Mouse (Mus musculus) cerebellum, adult 18-20 months (tissue): ENCODE measurements at regions not wholly inside any gene's neighbourhood (a gene's known extent, or its start where the extent isn't known, plus 50 kb on each side); places are given as distances from the start of the nearest gene placed in this dataset.

Experiments
- DNase-seq, 2 experiments: peaks; one replicate each; pipeline ENCODE4 v3.0.0; 2021

DNA sequence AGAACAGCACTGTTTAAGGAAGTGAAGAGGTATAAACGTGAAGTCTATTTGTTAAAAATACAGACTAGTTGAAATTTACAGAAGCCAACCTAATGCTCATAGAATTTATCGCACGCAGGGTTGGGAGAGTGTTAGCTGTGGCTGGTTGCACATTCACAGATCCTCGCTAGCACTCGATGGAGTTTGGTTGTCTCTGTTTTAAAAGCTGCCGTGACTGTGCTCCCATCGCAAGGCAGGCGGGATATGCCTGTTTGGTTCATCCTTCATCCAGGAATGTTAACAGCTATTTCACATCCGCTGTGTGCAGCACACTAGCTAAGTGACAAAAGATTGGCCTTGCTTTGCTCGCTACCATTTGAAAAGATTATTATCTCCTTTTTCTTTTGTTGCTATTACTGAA is 162.9 kb upstream of the Nr4a3 start:
- peak in 1 of 2 experiments; percentile 29 for DNase-seq

GRCm38 (mm10) chr4:47899579-47899978 is 145.4 kb upstream of the Nr4a3 start:
- peak; percentile 43 to 50 for DNase-seq

DNA sequence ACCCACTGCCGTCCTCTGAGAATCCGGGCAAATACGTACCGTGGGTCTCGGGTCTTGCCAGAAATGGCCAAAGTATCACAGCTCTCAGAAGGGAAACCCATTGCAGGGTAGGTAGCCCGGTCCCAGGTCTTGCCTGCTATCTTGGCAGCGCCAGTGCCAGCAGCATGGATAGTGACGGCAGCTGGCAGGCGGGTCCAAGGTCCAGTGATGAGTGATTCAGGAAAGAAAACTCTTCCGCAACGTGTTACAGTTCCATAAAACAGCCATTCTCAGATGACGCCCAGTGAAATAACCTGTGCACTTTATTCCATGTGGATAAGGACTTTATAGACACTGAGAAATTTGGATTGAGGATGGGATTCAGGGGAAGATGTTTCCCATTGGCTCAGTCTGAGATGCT is 142.2 kb upstream of the Nr4a3 start:
- no peak for DNase-seq

DNA sequence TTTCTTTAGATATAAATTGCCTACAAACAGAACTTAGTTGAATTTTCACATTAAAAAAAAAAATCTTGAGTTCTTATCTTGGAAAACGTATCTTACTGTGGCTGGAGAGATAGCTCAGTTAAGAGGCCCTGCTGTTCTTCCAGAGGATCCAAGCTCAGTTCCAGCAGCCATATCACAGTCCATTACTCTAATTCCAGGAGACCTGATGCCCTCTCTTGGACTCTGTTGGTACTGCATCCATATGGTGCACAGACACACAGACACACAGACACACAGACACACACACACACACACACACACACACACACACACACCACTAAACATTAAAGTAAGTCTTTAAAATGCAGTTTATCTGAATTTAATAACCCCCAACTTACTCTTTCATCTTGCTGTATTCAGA is 132.7 kb upstream of the Nr4a3 start:
- no peak for DNase-seq

- no peak for DNase-seq
Observed at GRCm38 (mm10) chr4:47919576-47919975, 125.4 kb upstream of the Nr4a3 start.

DNA sequence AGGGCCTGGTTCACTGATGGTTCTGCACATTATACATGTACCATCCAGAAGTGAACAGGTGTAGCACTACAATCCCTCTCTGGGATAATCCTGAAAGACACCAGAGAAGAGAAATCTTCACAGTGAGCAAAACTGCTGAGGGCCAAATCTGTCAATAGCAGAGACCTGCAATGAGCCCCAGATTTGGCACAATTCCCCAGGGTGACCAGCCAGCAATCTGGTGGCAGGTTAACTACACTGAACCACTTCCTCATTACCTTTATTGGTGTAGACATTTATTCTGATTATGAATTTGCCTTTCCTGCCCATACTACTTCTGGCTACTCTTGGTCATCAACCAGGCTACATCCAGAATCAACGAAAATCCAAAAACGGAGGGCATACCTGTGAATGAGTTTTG is 113.5 kb upstream of the Nr4a3 start:
- DNase-seq = peak in 1 of 2 experiments; percentile 15

DNA sequence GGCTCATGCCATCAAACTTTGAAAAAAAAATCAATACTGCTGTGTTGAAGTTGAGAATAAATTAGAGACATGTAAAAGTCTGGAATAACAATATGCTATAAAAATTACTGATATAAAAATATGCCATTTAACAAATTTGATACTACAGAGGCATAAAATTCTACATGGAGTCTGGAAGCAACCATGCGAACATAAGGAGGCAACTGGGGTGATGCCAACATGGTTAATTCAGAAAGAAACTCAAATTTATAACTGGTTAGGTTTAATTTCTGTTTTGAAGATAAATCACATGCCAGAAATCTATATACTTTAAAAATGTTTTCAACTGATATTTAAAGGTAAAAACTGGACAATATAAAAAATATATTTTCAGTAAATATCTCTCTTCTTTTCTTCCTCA is 111.4 kb upstream of the Nr4a3 start:
- no peak for DNase-seq

GRCm38 (mm10) chr4:47935547-47935946 is 109.4 kb upstream of the Nr4a3 start:
- DNase-seq = no peak

DNA sequence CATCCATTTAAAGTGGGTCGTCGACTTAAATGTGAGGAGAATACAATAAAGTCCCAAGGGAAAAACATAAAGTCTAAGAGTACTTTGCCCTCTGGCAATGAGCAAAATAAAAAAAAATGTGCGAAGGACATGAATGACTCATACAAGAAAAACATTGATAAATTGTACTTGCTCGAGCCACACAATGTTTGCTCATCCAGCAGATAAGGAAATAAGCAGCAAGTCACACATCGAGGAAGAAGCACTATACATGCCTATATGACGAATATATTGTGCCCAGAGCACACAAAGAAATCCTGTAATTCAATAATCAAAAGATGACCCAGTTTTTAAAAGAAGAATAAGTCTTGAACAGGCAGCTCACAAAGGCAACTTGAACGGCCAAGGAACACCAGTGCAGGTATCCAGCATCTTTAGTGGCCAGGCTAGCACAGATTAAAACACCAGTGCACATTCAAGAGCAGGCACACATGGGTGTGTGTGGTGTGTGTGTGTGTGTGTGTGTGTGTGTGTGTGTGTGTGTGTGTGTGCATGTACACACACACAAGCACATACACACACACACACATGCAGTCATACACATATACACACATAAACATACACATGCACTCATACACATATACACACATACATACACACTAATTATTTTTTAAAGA is 108.4 kb upstream of the Nr4a3 start:
- no peak for DNase-seq

DNA sequence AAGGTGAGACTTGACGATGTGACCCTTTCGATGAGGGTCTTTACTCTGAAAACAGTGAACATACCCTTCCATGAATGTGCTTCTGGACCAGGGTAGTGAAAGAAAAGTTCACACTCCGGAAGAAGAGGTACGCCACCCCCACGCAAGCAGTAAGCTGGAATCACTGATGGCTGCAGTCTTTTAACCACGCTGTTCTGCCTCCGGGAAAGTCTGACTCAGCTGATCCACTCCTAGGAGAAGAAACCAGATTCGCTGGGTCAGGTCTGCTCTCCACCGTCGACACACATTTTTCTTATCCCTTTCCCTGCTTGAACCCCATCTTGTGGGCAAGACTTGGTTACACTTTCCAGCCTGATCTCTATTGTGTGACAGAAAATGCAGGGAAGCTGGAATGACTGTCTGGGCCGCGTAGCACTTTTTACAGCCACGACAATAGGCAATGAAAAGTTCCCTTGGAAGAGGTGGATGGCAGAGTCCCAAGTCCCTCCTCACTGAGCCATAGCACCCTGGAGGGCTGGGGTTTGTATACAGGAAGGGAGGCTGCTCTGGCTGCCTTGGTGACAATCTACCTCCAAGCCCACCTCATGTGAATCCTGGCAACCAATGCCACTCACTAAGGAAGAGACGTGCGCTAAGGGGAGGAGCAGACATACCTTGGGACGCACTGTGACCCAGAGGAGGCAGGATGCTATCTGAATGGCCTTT is 96.9 kb upstream of the Nr4a3 start:
- DNase-seq = no peak

GRCm38 (mm10) chr4:47948789-47949188 is 96.2 kb upstream of the Nr4a3 start:
- no peak for DNase-seq

GRCm38 (mm10) chr4:47954576-47955305 is 90.2 kb upstream of the Nr4a3 start:
- DNase-seq = peak in 1 of 2 experiments; percentile 8

DNA sequence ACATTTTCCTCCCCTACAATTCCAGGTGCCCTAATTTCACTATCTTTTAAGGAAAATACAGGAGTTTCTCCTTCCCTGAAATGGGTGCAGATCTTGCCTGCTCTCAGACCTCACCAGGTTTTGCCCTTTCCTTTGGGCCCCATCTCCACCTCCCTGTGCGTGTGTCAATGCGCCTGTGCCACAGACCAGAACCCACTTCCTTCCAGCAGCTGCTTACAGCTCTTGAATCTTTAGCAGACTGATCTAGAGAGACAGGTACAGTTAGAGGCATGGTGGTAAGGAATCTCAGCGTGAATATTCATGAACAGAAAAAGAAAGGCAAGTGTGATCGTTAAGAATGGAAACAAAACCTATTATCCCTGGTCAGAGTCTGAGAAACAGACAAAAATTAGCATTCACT is 80.3 kb upstream of the Nr4a3 start:
- DNase-seq = no peak

DNA sequence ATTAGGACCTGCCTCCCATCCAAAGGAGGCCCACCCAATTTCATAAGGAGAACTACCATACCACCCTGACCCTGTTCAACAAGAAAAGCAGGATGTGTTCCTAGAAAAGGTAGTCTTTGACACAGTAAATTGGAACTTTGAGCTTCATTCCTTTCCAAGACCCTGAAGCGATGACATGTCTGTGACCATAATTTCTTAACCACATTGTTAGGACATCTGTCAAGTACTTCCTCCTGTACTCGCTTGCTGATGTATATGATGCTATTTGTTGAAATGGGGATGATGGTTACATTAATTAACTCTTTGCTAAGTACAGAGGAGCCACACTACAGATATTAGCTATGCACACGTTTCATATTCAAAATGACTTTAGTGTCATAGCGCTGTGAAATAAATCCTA is 73.1 kb upstream of the Nr4a3 start:
- DNase-seq = no peak

DNA sequence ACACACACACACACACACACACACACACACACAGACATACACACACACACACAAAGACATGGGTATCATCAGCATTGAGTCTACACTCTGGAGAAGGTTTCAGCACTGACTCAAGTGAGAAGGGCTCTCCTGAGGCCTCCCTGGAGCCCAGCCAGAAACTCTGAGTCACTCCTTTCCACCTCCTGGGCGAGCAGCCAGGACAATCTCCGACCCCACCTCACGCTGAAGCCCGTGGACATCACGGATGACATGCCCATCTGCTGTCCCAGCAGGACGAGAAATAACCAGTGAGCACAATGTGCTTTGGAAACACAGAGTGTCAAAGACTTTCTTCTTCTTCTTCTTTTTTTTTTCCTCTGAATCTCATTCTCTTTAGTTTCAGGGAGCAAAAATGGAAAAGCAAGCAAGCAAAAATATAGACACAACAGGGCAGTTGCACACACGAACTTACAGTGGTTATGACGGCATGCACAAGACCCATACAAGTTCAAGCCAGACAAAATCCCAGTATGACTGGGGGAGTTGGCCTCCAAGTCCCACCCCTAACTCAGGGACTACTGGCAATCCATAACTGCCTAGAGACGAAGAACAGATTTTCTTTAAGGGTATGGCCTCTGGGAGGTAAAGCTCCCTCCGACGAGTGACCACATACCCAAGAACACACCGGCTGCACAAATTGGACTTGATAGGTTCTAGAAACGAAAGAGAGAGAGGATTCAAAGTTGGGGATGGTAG is 65.2 kb upstream of the Nr4a3 start:
- DNase-seq = peak; percentile 97 to 99
